Mouse (Mus musculus) mouse embryonic stem cell (cell line): Measurements from ENCODE around the gene Fmo9.

Experiments used
- in situ Hi-C, 2 experiments: fragments of 300-500 bp; cut with MboI; formaldehyde crosslinking; loops; 1 replicate in 1 of 2; 3 replicates in 1 of 2; pipeline ENCODE4 v1.14.3; 2019 to 2020; ENCODE audit warnings: low sequenced_read_pairs in 2 of 2, low pct_unique_long_range_greater_than_20kb in 1 of 2, mixed read lengths in 1 of 2; ENCODE audit not compliant: unreplicated experiment in 1 of 2

Fmo9 gene

GRCm38 (mm10) chr1:166681745-166682144 is at the start of gene Fmo9:
Gene Fmo9, minus strand, starts transcription at chr1:166681845.
- in situ Hi-C loops, result no loop called here

GRCm38 (mm10) chr1:166730886-166731285 is 49.2 kb upstream of the Fmo9 start:
- in situ Hi-C loops, result no loop called here

GRCm38 (mm10) chr1:166730215-166730614 is 48.6 kb upstream of the Fmo9 start:
- in situ Hi-C loops, result no loop called here

GRCm38 (mm10) chr1:166710861-166711260 is 29.2 kb upstream of the Fmo9 start:
- in situ Hi-C loops, result no loop called here

GRCm38 (mm10) chr1:166702270-166702912 is 20.7 kb upstream of the Fmo9 start:
- in situ Hi-C loops, result no loop called here

GRCm38 (mm10) chr1:166669264-166669663 is 12.4 kb downstream of the Fmo9 start:
- in situ Hi-C loops, result no loop called here

GRCm38 (mm10) chr1:166660800-166661199 is 20.8 kb downstream of the Fmo9 start:
- in situ Hi-C loops, result no loop called here

GRCm38 (mm10) chr1:166647593-166647992 is 34.1 kb downstream of the Fmo9 start, which contains the start of gene Gm4847:
Gene Gm4847, minus strand, starts transcription at chr1:166647693.
- in situ Hi-C loops, result no loop called here
